Mouse (Mus musculus) lung, postnatal 0 days (tissue): ENCODE data around the gene Fam173b. TPM values are rescaled to one million over a fixed set of nuclear protein-coding genes. Genes with fewer than 3 reads are reported as not detected.

ENCODE experiments used
- ATAC-seq: fragments of 200-750 bp; cut with Nextera tagmentation; 2 replicates; pipeline ENCODE4 v1.8.0; 2017; ENCODE audit warnings: moderate library complexity
- DNase-seq: peaks from one replicate; pipeline ENCODE4 v3.0.0-alpha.2; 2016; ENCODE audit warnings: low spot score
- H3K27ac ChIP-seq: fragments of 300-500 bp; sonication (generic); 2 replicates; pipeline ENCODE4 v1.5.1; 2014; ENCODE audit warnings: antibody characterized with exemption, mild to moderate bottlenecking, low read length, mixed read lengths
- H3K27me3 ChIP-seq: fragments of 300-500 bp; sonication (generic); replicated peaks from 2 replicates; pipeline ENCODE4 v1.6.1; 2014; ENCODE audit warnings: low read length, mixed read lengths; ENCODE audit not compliant: insufficient read depth
- H3K36me3 ChIP-seq: fragments of 300-500 bp; sonication (generic); 2 replicates; pipeline ENCODE4 v1.6.1; 2014; ENCODE audit warnings: low read length, mixed read lengths; ENCODE audit not compliant: insufficient read depth
- H3K4me1 ChIP-seq: fragments of 300-500 bp; sonication (generic); 2 replicates; pipeline ENCODE4 v1.6.1; 2014; ENCODE audit warnings: antibody characterized with exemption, low read depth, low read length, mixed read lengths; ENCODE audit not compliant: insufficient read depth
- H3K4me2 ChIP-seq: fragments of 300-500 bp; sonication (generic); replicated peaks from 2 replicates; pipeline ENCODE4 v1.6.1; 2014; ENCODE audit warnings: low read depth, mild to moderate bottlenecking, low read length, moderate library complexity, mixed read lengths
- H3K4me3 ChIP-seq: fragments of 300-500 bp; sonication (generic); 2 replicates; pipeline ENCODE4 v1.5.1; 2014; ENCODE audit warnings: low read depth, low read length
- H3K9ac ChIP-seq: fragments of 300-500 bp; sonication (generic); replicated peaks from 2 replicates; pipeline ENCODE4 v1.6.1; 2014; ENCODE audit warnings: low read depth, mild to moderate bottlenecking
- H3K9me3 ChIP-seq: fragments of 300-500 bp; sonication (generic); 2 replicates; pipeline ENCODE4 v1.6.1; 2016; ENCODE audit warnings: low read length, mixed read lengths
- CTCF ChIP-seq: IDR thresholded peaks from 2 replicates; pipeline ENCODE4 v1.5.1; 2016; ENCODE audit warnings: antibody characterized with exemption, mild to moderate bottlenecking
- EP300 ChIP-seq: IDR thresholded peaks from 2 replicates; pipeline ENCODE4 v1.6.1; 2016; ENCODE audit warnings: antibody characterized with exemption, mild to moderate bottlenecking, control low read depth
- WGBS: fragments of 180-500 bp; shearing (Covaris S2); extraction: QIAGEN DNeasy Blood & Tissue Kit; methylation state at CpG from one replicate; pipeline ENCODE4 v1.1.7; 2014; 5-methylcytosine and 5-hydroxymethylcytosine counted together
- polyA plus RNA-seq: library from polyadenylated mRNA; unstranded; fragments of >200 nt; fragmentation: Nextera tagmentation; extraction: Ambion mirVana; gene quantifications from 2 replicates; pipeline ENCODE4 v1.2.1, GENCODE M21; 2015

The Fam173b gene
- polyA plus RNA-seq, 1 experiment from 2014 or later, result 9.8 TPM

- WGBS, result 33% methylated on average over 12 of the region's 12 CpGs
- H3K4me1 ChIP-seq, result no peaks in the 10 kb centered on the region
- TF ChIP-seq CTCF (no peak), EP300 (no peak)
- no peaks in the 10 kb centered on the region for H3K36me3 ChIP-seq
- no peak overlapping the region for H3K4me3 ChIP-seq
- no peak overlapping the region for H3K4me2 ChIP-seq
- H3K9ac ChIP-seq, result no peak overlapping the region
- H3K27ac ChIP-seq, result no peak overlapping the region
- H3K9me3 ChIP-seq, result no peaks in the 10 kb centered on the region
- ATAC-seq, result no peak; the same call in 1 of the 2 replicates
- no peaks in the 10 kb centered on the region for H3K27me3 ChIP-seq
- DNase-seq, result peak; percentile 34
Measured at GRCm38 (mm10) chr15:31627277-31628154, 25.9 kb downstream of the Fam173b start.

GRCm38 (mm10) chr15:31628180-31628579, 26.5 kb downstream of the Fam173b start:
- Histone ChIP-seq H3K27me3 (no peaks in the 10 kb centered on the region), H3K4me3 (no peak overlapping the region), H3K9ac (no peak overlapping the region), H3K27ac (no peak overlapping the region), H3K4me2 (no peak overlapping the region), H3K9me3 (no peaks in the 10 kb centered on the region), H3K36me3 (no peaks in the 10 kb centered on the region), H3K4me1 (no peaks in the 10 kb centered on the region)
- ATAC-seq (no peak), DNase-seq (no peak)
- 76% methylated on average over 10 of the region's 10 CpGs for WGBS
- TF ChIP-seq CTCF (no peak), EP300 (no peak)

- no peak overlapping the region for H3K4me3 ChIP-seq
- no peak for DNase-seq
- H3K4me2 ChIP-seq, result no peak overlapping the region
- 92% methylated on average over 3 of the region's 3 CpGs for WGBS
- no peaks in the 10 kb centered on the region for H3K36me3 ChIP-seq
- TF ChIP-seq CTCF, result no peak
- no peak for TF ChIP-seq EP300
- ATAC-seq, result no peak
- H3K9ac ChIP-seq, result no peak overlapping the region
- no peak overlapping the region for H3K27ac ChIP-seq
- no peaks in the 10 kb centered on the region for H3K9me3 ChIP-seq
- no peaks in the 10 kb centered on the region for H3K4me1 ChIP-seq
- H3K27me3 ChIP-seq, result no peaks in the 10 kb centered on the region
Measured at GRCm38 (mm10) chr15:31629556-31629955, 27.9 kb downstream of the Fam173b start.

GRCm38 (mm10) chr15:31631396-31631858, 29.8 kb downstream of the Fam173b start:
- Histone ChIP-seq H3K9me3 (no peaks in the 10 kb centered on the region), H3K4me1 (no peaks in the 10 kb centered on the region), H3K36me3 (no peaks in the 10 kb centered on the region), H3K27me3 (no peaks in the 10 kb centered on the region), H3K4me3 (no peak overlapping the region), H3K9ac (no peak overlapping the region), H3K27ac (no peak overlapping the region), H3K4me2 (no peak overlapping the region)
- ATAC-seq (no peak), DNase-seq (no peak)
- 87% methylated on average over 12 of the region's 12 CpGs for WGBS
- TF ChIP-seq CTCF (no peak), EP300 (no peak)

GRCm38 (mm10) chr15:31632478-31632877, 30.8 kb downstream of the Fam173b start:
- H3K9ac ChIP-seq, result no peak overlapping the region
- TF ChIP-seq EP300, result no peak
- no peak for TF ChIP-seq CTCF
- DNase-seq (peak; percentile 8), ATAC-seq (peak; percentile 54)
- WGBS, result 73% methylated on average over 4 of the region's 4 CpGs
- H3K4me2 ChIP-seq, result no peak overlapping the region
- H3K27me3 ChIP-seq, result no peaks in the 10 kb centered on the region
- H3K4me1 ChIP-seq, result no peaks in the 10 kb centered on the region
- H3K27ac ChIP-seq, result no peak overlapping the region
- no peak overlapping the region for H3K4me3 ChIP-seq
- no peaks in the 10 kb centered on the region for H3K9me3 ChIP-seq
- H3K36me3 ChIP-seq, result no peaks in the 10 kb centered on the region

GRCm38 (mm10) chr15:31634582-31634981, 32.9 kb downstream of the Fam173b start:
- Histone ChIP-seq H3K4me2 (no peak overlapping the region), H3K27me3 (no peaks in the 10 kb centered on the region), H3K27ac (no peak overlapping the region), H3K9me3 (no peaks in the 10 kb centered on the region), H3K4me3 (no peak overlapping the region), H3K4me1 (no peaks in the 10 kb centered on the region), H3K36me3 (no peaks in the 10 kb centered on the region), H3K9ac (no peak overlapping the region)
- WGBS, result 84% methylated on average over 6 of the region's 6 CpGs
- no peak for TF ChIP-seq EP300
- ATAC-seq (no peak), DNase-seq (no peak)
